Mouse (Mus musculus): ENCODE measurements around the gene Il2rb. TPM values are rescaled to one million over a fixed set of nuclear protein-coding genes. Genes with fewer than 3 reads are reported as not detected.

Il2rb gene
- polyA plus RNA-seq (2014; fragmentation: Illumina TruSeq; extraction: RNeasy Lipid Tissue Mini Kit (QIAGEN cat#74804); ENCODE audit: low read depth, low replicate concordance): 0.29 TPM

DNA sequence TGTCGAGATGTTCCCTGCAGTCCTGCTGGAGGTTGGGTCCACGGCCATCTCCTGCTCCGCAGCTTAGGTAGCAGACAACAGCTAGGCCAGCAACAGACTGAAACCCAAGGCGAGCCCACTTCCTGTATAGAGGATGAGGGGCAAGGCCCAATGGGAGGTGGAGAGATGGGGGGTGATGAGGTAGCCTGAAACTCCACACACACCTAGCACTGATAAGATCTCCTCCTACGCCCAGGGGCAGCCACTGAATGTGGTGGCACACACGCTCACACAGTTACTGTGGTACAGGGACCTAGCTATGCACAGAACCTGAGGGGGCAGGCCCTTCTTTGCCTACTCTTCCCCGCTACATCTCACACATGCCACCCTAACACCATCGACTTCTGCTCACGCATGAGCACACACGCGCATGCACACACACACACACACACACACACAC, at the start of gene Il2rb:
Gene Il2rb (minus strand): TSS at position 304 of the 439 bp plus-strand sequence.

DNA sequence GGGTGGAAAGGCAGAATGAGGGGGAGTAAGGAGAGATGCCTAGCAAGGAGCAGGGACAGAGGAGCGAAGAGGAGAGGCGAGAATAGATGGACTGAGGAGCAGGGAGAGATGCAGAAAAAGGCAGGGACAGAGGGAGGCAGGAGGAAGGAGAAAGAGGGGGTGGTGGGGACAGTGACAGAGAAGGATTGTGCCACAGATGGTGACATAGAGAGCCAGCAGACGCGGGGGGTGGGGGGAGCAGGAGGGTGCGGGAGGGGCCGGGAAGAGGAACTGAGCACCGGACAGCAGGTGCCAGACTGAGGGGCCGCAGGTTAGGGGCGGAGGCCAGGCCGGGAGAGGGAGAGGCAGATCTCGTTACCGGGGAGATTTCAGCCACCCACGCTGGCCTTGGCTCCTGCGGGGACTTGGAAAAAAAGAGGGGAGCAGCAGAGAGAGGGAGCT, 49.5 kb upstream of the Il2rb start, which contains the start of gene Sstr3:
Gene Sstr3 (minus strand): TSS at position 125 of the 441 bp plus-strand sequence.

DNA sequence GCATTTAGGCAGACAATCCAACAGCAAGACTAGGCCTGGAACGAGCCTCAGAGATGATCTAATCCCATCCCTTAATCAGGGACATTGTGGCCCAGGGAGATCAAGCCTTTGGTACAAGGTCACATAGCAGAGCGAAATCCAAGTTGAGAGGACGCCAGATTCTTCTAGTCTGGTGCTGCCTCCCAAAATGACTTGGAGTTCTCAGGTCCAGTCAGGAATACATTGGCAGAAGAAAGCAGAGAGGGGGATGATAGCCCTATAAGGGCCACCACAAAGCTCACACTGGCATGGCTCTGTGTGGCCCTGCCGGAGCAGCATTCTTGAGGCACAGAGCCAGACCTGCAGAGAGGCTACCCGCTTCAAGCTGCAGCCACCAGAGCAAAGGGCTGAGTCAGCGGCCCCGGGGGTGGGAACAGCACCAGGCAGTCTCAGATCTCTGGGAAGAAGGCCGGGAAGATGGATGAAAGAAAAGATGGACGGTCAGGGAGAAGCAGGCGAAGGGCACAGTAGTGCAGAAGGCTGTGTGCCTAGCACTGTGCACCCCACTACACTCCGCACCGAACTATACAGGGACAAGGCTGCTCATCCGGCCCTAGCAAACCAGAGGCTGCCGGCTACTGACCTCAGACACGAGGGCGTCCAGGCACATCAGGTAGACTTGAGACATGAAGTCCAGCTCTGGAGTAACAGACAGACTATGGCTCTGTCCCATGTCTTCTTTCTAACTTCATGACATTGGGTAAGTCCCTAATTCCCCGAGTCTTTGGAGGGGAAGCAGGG, 35.8 kb upstream of the Il2rb start, which contains the start of gene C1qtnf6:
Gene C1qtnf6 (minus strand): TSS at position 746 of the 780 bp plus-strand sequence.

DNA sequence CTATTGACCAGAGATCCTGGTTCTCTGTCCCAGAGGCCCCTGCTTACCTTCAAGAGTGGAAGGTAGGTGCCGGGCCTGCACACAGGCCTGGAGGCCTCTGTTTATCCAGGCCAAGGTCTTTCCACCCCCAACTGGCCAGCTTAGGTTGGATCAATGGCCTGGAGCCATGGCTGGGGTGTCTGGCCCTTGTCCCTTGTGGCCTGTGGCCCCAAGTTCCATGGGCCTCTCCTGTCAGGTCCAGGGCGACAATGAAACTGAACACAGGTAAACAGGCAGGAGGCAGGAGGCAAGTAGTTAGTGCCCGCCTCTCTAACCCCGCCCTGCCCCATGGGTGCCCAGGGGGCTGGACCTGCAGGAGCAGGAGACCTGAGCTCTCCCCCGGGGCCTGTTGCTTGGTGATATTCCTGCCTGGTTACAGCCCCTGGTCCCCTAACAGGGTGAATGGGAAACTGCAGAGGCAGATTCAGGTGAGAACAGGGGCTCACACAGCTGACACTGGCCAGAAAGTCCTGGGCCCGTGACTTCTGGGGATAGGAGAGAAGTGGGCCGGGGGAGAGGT, 26.6 kb downstream of the Il2rb start, which contains the start of gene Tmprss6:
Gene Tmprss6 (minus strand): TSS at position 256 of the 559 bp plus-strand sequence.

Other genes with a start within 250 kb of the Il2rb start
- 0.12 TPM for gene Csf2rb2, start 189.6 kb downstream of the Il2rb start, polyA plus RNA-seq (2014; fragmentation: Illumina TruSeq; extraction: RNeasy Lipid Tissue Mini Kit (QIAGEN cat#74804); ENCODE audit: low read depth, low replicate concordance)
- gene Csf2rb, start 169.5 kb downstream of the Il2rb start, polyA plus RNA-seq (2014; fragmentation: Illumina TruSeq; extraction: RNeasy Lipid Tissue Mini Kit (QIAGEN cat#74804); ENCODE audit: low read depth, low replicate concordance): 1.1 TPM
- not detected for gene Tex33, start 99.4 kb downstream of the Il2rb start, polyA plus RNA-seq (2014; fragmentation: Illumina TruSeq; extraction: RNeasy Lipid Tissue Mini Kit (QIAGEN cat#74804); ENCODE audit: low read depth, low replicate concordance)
- gene Tst, start 89.4 kb downstream of the Il2rb start, polyA plus RNA-seq (2014; fragmentation: Illumina TruSeq; extraction: RNeasy Lipid Tissue Mini Kit (QIAGEN cat#74804); ENCODE audit: low read depth, low replicate concordance): 4.0 TPM
- 1.8 TPM for gene Mpst, start 88.9 kb downstream of the Il2rb start, polyA plus RNA-seq (2014; fragmentation: Illumina TruSeq; extraction: RNeasy Lipid Tissue Mini Kit (QIAGEN cat#74804); ENCODE audit: low read depth, low replicate concordance)
- 3.4 TPM for gene Kctd17, start 66.7 kb downstream of the Il2rb start, polyA plus RNA-seq (2014; fragmentation: Illumina TruSeq; extraction: RNeasy Lipid Tissue Mini Kit (QIAGEN cat#74804); ENCODE audit: low read depth, low replicate concordance)
- gene Tmprss6, start 26.6 kb downstream of the Il2rb start, polyA plus RNA-seq (2014; fragmentation: Illumina TruSeq; extraction: RNeasy Lipid Tissue Mini Kit (QIAGEN cat#74804); ENCODE audit: low read depth, low replicate concordance): not detected
- 14.9 TPM for gene C1qtnf6, start 36.1 kb upstream of the Il2rb start, polyA plus RNA-seq (2014; fragmentation: Illumina TruSeq; extraction: RNeasy Lipid Tissue Mini Kit (QIAGEN cat#74804); ENCODE audit: low read depth, low replicate concordance)
- gene Sstr3, start 49.4 kb upstream of the Il2rb start, polyA plus RNA-seq (2014; fragmentation: Illumina TruSeq; extraction: RNeasy Lipid Tissue Mini Kit (QIAGEN cat#74804); ENCODE audit: low read depth, low replicate concordance): 0.23 TPM
- gene Rac2, start 77.5 kb upstream of the Il2rb start, polyA plus RNA-seq (2014; fragmentation: Illumina TruSeq; extraction: RNeasy Lipid Tissue Mini Kit (QIAGEN cat#74804); ENCODE audit: low read depth, low replicate concordance): 0.47 TPM
- 0.76 TPM for gene Cyth4, start 101.8 kb upstream of the Il2rb start, polyA plus RNA-seq (2014; fragmentation: Illumina TruSeq; extraction: RNeasy Lipid Tissue Mini Kit (QIAGEN cat#74804); ENCODE audit: low read depth, low replicate concordance)
- gene Elfn2, start 223.5 kb upstream of the Il2rb start, polyA plus RNA-seq (2014; fragmentation: Illumina TruSeq; extraction: RNeasy Lipid Tissue Mini Kit (QIAGEN cat#74804); ENCODE audit: low read depth, low replicate concordance): not detected